Mouse (Mus musculus) limb, embryonic 11.5 days (tissue): Measurements from ENCODE around the gene Grpel1. TPM values are rescaled to one million over a fixed set of nuclear protein-coding genes. Genes with fewer than 3 reads are reported as not detected.
A peak's percentile ranks its signal among the peaks of the same experiment; 100 is the strongest.

Source experiments
- ATAC-seq: fragments of 200-750 bp; cut with Nextera tagmentation; 2 replicates; pipeline ENCODE4 v1.8.0; 2017; ENCODE audit warnings: low read depth; ENCODE audit not compliant: insufficient number of reproducible peaks, low FRiP score, low TSS enrichment
- DNase-seq: peaks from one replicate; pipeline ENCODE4 v3.0.0-alpha.2; 2015; ENCODE audit warnings: low spot score
- H3K27ac ChIP-seq: fragments of 300-500 bp; sonication (generic); replicated peaks from 2 replicates; pipeline ENCODE4 v1.5.1; 2014; ENCODE audit warnings: low read depth, mild to moderate bottlenecking, low read length
- H3K27me3 ChIP-seq: fragments of 300-500 bp; sonication (generic); 2 replicates; pipeline ENCODE4 v1.6.1; 2014; ENCODE audit warnings: mild to moderate bottlenecking, low read length, mixed read lengths; ENCODE audit not compliant: control insufficient read depth, insufficient read depth
- H3K36me3 ChIP-seq: fragments of 300-500 bp; sonication (generic); 2 replicates; pipeline ENCODE4 v1.6.1; 2014; ENCODE audit warnings: mild to moderate bottlenecking, low read length, moderate library complexity, mixed read lengths; ENCODE audit not compliant: control insufficient read depth, insufficient read depth
- H3K4me1 ChIP-seq: fragments of 300-500 bp; sonication (generic); 2 replicates; pipeline ENCODE4 v1.6.1; 2014; ENCODE audit warnings: low read length, mixed read lengths; ENCODE audit not compliant: control insufficient read depth, insufficient read depth
- H3K4me2 ChIP-seq: fragments of 300-500 bp; sonication (generic); 2 replicates; pipeline ENCODE4 v1.6.1; 2014; ENCODE audit warnings: low read depth, mild to moderate bottlenecking, moderate library complexity; ENCODE audit not compliant: severe bottlenecking
- H3K4me3 ChIP-seq: fragments of 300-500 bp; sonication (generic); 2 replicates; pipeline ENCODE4 v1.5.1; 2014; ENCODE audit warnings: low read depth, low read length
- H3K9ac ChIP-seq: fragments of 300-500 bp; sonication (generic); 2 replicates; pipeline ENCODE4 v1.6.1; 2014; ENCODE audit warnings: mild to moderate bottlenecking, low read length
- H3K9me3 ChIP-seq: fragments of 300-500 bp; sonication (generic); 2 replicates; pipeline ENCODE4 v1.6.1; 2016; ENCODE audit warnings: low read length; ENCODE audit not compliant: control insufficient read depth
- WGBS: fragments of 180-500 bp; shearing (Covaris S2); extraction: QIAGEN DNeasy Blood & Tissue Kit; methylation state at CpG from one replicate; pipeline ENCODE4 v1.1.7; 2014; 5-methylcytosine and 5-hydroxymethylcytosine counted together
- polyA plus RNA-seq: library from polyadenylated mRNA; unstranded; fragments of >200 nt; fragmentation: Nextera tagmentation; extraction: Ambion mirVana; gene quantifications from 2 replicates; pipeline ENCODE4 v1.2.1, GENCODE M21; 2014

The Grpel1 gene
- polyA plus RNA-seq, 1 experiment from 2014 or later: 59.4 TPM

DNA sequence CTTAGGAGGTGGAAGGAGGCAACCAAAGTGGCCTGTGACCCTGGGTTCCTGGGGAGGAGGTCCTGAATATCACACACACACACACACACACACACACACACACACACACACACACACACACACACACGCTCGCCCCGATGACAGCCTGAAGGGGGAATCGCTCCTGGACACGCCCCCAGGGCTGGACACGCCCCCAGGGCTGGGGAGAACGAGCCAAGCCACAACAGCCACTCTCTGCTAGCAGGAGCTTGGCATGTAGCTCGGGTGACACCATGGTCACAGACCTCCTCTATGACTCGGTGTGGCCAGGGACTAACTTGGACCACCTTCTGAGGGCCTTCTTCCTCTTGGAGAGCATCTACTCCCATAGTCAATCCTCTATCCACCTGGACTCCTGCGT, 13.7 kb upstream of the Grpel1 start:
- Histone ChIP-seq H3K9ac (no peak overlapping the region), H3K4me1 (0 out of 2 replicates have a peak, but pooled peaks cover 4% of the 10 kb centered on the region), H3K36me3 (no peaks in the 10 kb centered on the region), H3K27me3 (no peaks in the 10 kb centered on the region), H3K4me3 (no peak overlapping the region), H3K9me3 (no peaks in the 10 kb centered on the region), H3K27ac (no peak overlapping the region), H3K4me2 (no peak overlapping the region)
- ATAC-seq (no peak), DNase-seq (peak; percentile 36)
- WGBS: 30% methylated on average over 8 of the region's 10 CpGs

DNA sequence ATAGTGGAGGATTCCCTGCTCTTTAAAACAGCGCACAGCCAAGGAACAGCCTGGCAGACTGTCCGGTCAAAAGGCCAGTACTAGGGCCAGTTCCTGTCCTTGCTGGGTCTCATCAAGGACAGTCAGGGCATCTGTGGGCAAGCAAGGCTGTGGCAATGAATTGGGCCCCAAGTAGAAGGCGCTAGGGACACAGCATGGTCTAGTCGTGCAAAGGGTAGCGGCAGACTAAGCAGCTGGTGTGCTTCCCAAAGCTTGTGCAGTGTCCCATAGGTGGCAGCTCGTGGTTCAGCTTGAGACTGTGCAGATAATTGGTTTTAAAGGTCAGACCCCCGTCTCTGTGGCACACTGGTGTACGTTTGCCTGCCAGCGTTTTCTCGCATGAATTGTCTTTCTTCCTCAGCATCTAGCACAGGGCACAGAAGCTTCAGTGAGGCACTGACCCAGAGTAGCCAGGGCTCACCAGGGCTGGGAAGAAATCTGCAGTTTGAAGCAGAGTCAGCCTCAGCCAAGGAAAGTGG, 12.9 kb upstream of the Grpel1 start:
- no peak overlapping the region for H3K4me3 ChIP-seq
- H3K27me3 ChIP-seq: no peaks in the 10 kb centered on the region
- WGBS: 77% methylated on average over 10 of the region's 10 CpGs
- no peaks in the 10 kb centered on the region for H3K9me3 ChIP-seq
- H3K9ac ChIP-seq: no peak overlapping the region
- H3K36me3 ChIP-seq: no peaks in the 10 kb centered on the region
- H3K4me2 ChIP-seq: no peak overlapping the region
- ATAC-seq (no peak), DNase-seq (no peak)
- H3K4me1 ChIP-seq: 0 out of 2 replicates have a peak, but pooled peaks cover 4% of the 10 kb centered on the region
- H3K27ac ChIP-seq: no peak overlapping the region

GRCm38 (mm10) chr5:36452821-36453220, 12.0 kb upstream of the Grpel1 start:
- ATAC-seq (no peak), DNase-seq (no peak)
- Histone ChIP-seq H3K27ac (no peak overlapping the region), H3K9ac (no peak overlapping the region), H3K9me3 (no peaks in the 10 kb centered on the region), H3K36me3 (no peaks in the 10 kb centered on the region), H3K4me2 (no peak overlapping the region), H3K4me3 (no peak overlapping the region), H3K4me1 (0 out of 2 replicates have a peak, but pooled peaks cover 4% of the 10 kb centered on the region), H3K27me3 (no peaks in the 10 kb centered on the region)
- 84% methylated on average over 6 of the region's 6 CpGs for WGBS

DNA sequence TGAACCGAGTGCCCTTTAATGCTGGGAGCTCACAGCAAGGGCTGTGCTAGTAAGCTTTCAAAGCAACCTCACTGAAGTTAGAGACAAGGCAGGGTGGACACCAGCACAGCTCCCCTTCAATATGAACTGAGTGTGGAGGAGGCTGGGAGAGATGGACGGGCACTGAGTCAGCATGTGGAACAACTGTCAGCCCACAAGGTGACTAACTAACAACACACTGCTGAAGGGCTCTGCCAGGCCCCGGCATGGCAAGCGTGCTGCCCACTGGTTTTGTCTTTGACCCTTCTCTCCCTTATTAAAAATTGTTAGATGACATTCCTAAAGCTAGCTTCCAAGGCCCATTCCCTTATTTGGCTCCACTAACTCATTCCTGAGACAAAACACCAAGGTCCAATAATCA, 7.1 kb upstream of the Grpel1 start:
- H3K27me3 ChIP-seq: no peaks in the 10 kb centered on the region
- H3K4me3 ChIP-seq: no peak overlapping the region
- H3K36me3 ChIP-seq: no peaks in the 10 kb centered on the region
- no peak overlapping the region for H3K4me2 ChIP-seq
- no peak overlapping the region for H3K27ac ChIP-seq
- H3K9ac ChIP-seq: no peak overlapping the region
- ATAC-seq: no peak
- no peaks in the 10 kb centered on the region for H3K9me3 ChIP-seq
- 73% methylated on average over 4 of the region's 4 CpGs for WGBS
- H3K4me1 ChIP-seq: no peaks in the 10 kb centered on the region
- no peak for DNase-seq

DNA sequence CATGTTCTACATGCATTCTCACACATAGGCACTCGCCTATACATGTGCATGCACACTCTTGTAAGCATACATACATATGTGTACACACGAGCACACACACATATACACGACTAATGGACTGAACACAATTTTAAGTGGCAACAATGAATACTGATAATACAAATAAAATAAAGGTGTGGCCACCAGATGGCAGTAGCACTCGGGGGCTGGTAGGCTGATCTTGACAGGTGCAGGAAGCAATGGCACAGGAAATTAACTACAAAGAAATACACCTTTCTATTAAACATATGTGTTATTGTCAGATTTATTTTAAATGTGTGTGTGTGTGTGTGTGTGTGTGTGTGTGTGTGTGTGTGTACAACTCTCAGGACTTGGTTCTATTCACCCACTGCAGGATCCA, 5.9 kb upstream of the Grpel1 start:
- ATAC-seq: no peak
- Histone ChIP-seq H3K4me1 (no peaks in the 10 kb centered on the region), H3K9ac (no peak overlapping the region), H3K36me3 (no peaks in the 10 kb centered on the region), H3K9me3 (no peaks in the 10 kb centered on the region), H3K27ac (no peak overlapping the region), H3K27me3 (no peaks in the 10 kb centered on the region), H3K4me3 (no peak overlapping the region), H3K4me2 (no peak overlapping the region)
- WGBS: 14% methylated on average over 4 of the region's 4 CpGs
- peak; percentile 63 for DNase-seq

- WGBS: 78% methylated on average over 2 of the region's 2 CpGs
- no peak for DNase-seq
- H3K36me3 ChIP-seq: no peaks in the 10 kb centered on the region
- H3K27me3 ChIP-seq: no peaks in the 10 kb centered on the region
- no peak overlapping the region for H3K4me3 ChIP-seq
- no peak overlapping the region for H3K27ac ChIP-seq
- peaks cover 5% of the 10 kb centered on the region; the same call in 1 of the 2 replicates for H3K4me1 ChIP-seq
- H3K9me3 ChIP-seq: no peaks in the 10 kb centered on the region
- no peak overlapping the region for H3K9ac ChIP-seq
- ATAC-seq: no peak
- H3K4me2 ChIP-seq: no peak overlapping the region
Measured at GRCm38 (mm10) chr5:36460712-36461111, 4.1 kb upstream of the Grpel1 start.

GRCm38 (mm10) chr5:36461231-36461630, 3.6 kb upstream of the Grpel1 start:
- Histone ChIP-seq H3K9ac (no peak overlapping the region), H3K36me3 (no peaks in the 10 kb centered on the region), H3K27me3 (no peaks in the 10 kb centered on the region), H3K4me1 (peaks cover 9% of the 10 kb centered on the region; the same call in 1 of the 2 replicates), H3K4me3 (no peak overlapping the region), H3K9me3 (no peaks in the 10 kb centered on the region), H3K4me2 (no peak overlapping the region), H3K27ac (no peak overlapping the region)
- no peak for ATAC-seq
- WGBS: 73% methylated on average over 2 of the region's 2 CpGs
- no peak for DNase-seq

DNA sequence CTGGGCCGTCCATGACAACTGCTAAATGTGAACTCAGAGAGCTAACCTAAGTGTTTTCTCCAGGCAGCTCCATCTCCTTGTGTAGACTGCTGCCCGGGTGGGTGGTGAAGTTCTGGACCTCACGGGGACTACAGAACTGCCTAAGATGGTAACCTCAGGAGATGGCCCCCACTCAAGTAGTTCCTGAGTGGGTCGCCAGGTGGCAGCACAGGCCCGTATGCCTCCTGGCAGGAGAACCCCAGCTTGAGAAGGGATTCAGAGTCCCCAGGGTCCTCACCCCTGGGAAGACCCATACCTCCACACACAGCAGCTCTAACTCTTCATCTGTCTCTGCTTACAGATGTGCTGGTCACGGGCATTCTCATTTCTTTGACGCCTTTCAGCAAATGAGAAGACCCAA, 2.0 kb upstream of the Grpel1 start:
- ATAC-seq: no peak
- WGBS: 18% methylated on average over 7 of the region's 7 CpGs

DNA sequence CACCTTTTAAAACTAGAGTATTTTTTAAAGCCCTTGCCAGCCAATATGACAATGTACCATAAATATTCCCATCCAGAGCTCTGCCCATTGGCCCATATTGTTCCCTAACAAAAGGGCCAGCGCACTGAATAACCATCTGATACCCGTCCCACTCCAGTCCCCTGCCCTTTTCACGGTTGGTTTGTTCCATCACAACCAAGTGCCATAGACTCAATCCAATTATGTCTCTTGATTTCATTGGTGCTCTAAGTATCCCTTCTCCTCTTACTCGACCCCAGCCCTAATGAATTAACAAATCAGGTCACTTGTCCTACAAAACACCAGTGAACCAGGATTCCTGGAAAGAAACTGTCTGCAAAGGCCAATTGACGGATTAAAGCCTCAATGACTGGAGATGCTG, 1.4 kb upstream of the Grpel1 start:
- Histone ChIP-seq H3K9me3 (no peaks in the 10 kb centered on the region), H3K27ac (no peak overlapping the region), H3K27me3 (no peaks in the 10 kb centered on the region), H3K4me2 (no peak overlapping the region), H3K4me3 (no peak overlapping the region), H3K36me3 (no peaks in the 10 kb centered on the region), H3K4me1 (peaks cover 9% of the 10 kb centered on the region; the same call in 1 of the 2 replicates), H3K9ac (no peak overlapping the region)
- no peak for ATAC-seq
- DNase-seq: no peak
- WGBS: 58% methylated on average over 5 of the region's 5 CpGs

More for the DNA sequence above, 2.0 kb upstream of the Grpel1 start:
- Histone ChIP-seq H3K27ac (no peak overlapping the region), H3K4me2 (no peak overlapping the region), H3K4me3 (no peak overlapping the region), H3K27me3 (no peaks in the 10 kb centered on the region), H3K36me3 (no peaks in the 10 kb centered on the region), H3K4me1 (peaks cover 9% of the 10 kb centered on the region; the same call in 1 of the 2 replicates), H3K9me3 (no peaks in the 10 kb centered on the region), H3K9ac (no peak overlapping the region)
- peak; percentile 84 for DNase-seq
